Mouse (Mus musculus): ENCODE data around the gene Ace3. TPM values are rescaled to one million over a fixed set of nuclear protein-coding genes. Genes with fewer than 3 reads are reported as not detected.

The Ace3 gene
- polyA plus RNA-seq (2014; fragmentation: Nextera tagmentation; extraction: Ambion mirVana), result not detected in 2 replicates

DNA sequence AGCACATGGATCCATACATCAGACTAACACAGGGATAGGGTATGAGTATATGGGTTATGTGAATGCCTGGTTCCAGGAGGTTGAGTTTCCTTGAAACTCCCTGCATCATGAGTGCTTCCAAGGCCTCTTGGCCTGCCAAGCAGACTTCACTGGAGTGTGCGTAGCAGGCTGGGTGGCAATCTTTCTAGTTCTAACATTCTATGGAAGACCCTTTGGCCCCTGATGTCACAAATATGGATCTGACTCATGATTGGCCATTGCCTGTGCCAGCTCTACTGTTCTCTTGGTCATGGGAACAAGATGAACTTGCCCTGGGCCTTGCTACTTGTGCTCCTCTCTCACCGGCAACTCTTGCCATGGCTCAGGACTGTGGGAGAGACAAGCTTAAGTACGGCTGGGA is at the start of gene Ace3:
TSS of gene Ace3 (plus strand) at position 301 of the 400 bp plus-strand sequence.
- Histone ChIP-seq H3K36me3 (ENCODE audit: control insufficient read depth, insufficient read depth, low read length) (no peaks in the 10 kb centered on the region), H3K9me3 (ENCODE audit: control insufficient read depth, low read length) (no peaks in the 10 kb centered on the region), H3K9ac (ENCODE audit: low read depth, low read length) (no peak within 1 kb of the TSS), H3K4me3 (ENCODE audit: low read depth, low read length) (no peak within 1 kb of the TSS), H3K4me2 (ENCODE audit: low read depth, low read length) (no peak within 1 kb of the TSS), H3K27me3 (replicated peaks; ENCODE audit: control insufficient read depth, insufficient read depth, low read length) (no peaks in the 10 kb centered on the region), H3K27ac (replicated peaks; ENCODE audit: low read depth, low read length) (no peak within 1 kb of the TSS), H3K4me1 (ENCODE audit: control insufficient read depth, insufficient read depth, low read length) (no peaks in the 10 kb centered on the region)
- no peak for ATAC-seq (ENCODE audit: low read depth)
- 95% methylated on average over 3 of the region's 3 CpGs for WGBS
- DNase-seq (ENCODE audit: low spot score), result no peak

DNA sequence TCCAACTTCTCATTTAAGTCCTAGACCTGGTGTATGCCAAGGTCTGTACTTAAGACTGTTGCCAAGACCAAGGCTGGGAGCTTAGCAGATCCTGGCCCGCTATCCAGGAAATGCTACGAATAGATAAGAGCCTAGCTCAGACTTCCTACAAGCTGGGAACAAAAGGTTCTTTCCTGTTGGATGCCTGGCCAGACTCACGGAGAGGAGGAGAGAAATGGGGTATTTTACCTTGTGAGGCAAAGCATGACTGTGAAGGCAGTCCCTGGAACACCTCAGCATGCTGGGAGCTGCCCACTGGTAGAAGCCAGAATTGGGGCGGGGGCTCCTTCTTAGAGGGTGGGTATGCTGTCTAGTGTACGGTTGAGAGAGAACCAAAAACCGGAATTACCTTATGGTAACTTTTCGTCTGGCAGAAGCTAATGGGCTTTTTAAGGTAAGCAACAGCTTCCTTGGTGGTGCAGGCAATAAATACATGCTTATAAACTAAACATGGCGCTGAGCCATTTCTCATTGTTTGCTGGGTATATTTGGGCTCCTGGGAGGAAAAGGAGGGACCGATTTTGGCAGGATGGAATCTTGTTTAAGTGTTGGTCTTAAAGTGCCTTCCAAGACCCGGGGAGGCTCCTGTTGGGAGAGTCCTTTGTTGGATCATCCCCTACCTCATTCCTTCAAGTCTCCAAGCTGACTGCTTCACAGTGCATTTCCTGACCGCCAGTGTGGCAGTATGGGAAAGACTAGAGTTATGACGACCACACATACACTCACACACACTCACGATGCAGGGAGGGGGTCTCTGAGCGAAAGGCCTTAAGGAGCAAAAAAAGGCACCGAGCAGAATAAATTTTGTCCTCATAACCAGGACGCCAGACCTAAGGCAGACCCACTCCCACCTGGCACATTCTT is 49.5 kb upstream of the Ace3 start:
- peak; percentile 63 for DNase-seq (ENCODE audit: low spot score)
- peak overlapping the region; percentile 55 for H3K27ac ChIP-seq (replicated peaks; ENCODE audit: low read depth, low read length)
- peaks cover 6% of the 10 kb centered on the region; the same call in 1 of the 2 replicates for H3K4me1 ChIP-seq (ENCODE audit: control insufficient read depth, insufficient read depth, low read length)
- ATAC-seq (ENCODE audit: low read depth), result no peak
- 0 out of 2 replicates have a peak overlapping the region, but pooled peaks have one; percentile 25 for H3K9ac ChIP-seq (ENCODE audit: low read depth, low read length)
- H3K4me3 ChIP-seq (ENCODE audit: low read depth, low read length), result peak overlapping the region; percentile 60
- H3K9me3 ChIP-seq (ENCODE audit: control insufficient read depth, low read length), result no peaks in the 10 kb centered on the region
- no peaks in the 10 kb centered on the region for H3K36me3 ChIP-seq (ENCODE audit: control insufficient read depth, insufficient read depth, low read length)
- peaks cover 22% of the 10 kb centered on the region for H3K27me3 ChIP-seq (replicated peaks; ENCODE audit: control insufficient read depth, insufficient read depth, low read length)
- H3K4me2 ChIP-seq (ENCODE audit: low read depth, low read length), result peak overlapping the region; percentile 95
- 73% methylated on average over 16 of the region's 16 CpGs for WGBS

DNA sequence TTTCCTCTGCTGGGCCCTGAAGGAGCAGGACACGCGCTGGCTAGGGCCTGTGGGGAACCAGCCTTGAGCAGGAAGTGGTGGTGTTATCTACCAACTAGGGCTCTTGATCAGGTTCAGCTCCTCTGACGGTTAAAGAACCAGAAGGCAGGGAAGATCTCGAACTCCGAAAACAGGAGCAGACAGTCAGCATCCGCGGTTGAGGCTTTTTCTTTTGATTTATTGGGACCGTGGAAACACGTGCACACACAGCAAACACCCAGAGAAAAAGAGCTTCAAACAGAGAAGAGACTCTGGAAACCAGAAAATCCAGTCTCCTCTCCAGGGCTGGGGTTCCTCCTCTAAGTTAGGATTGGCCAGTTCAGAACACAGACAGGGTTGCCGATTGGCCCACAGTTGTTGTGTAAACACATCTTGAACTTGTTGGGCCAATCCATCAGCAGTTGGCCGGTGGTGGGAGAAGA is 47.8 kb upstream of the Ace3 start:
- 32% methylated on average over 11 of the region's 11 CpGs for WGBS
- Histone ChIP-seq H3K9ac (ENCODE audit: low read depth, low read length) (no peak overlapping the region), H3K9me3 (ENCODE audit: control insufficient read depth, low read length) (no peaks in the 10 kb centered on the region), H3K27ac (replicated peaks; ENCODE audit: low read depth, low read length) (peak overlapping the region; percentile 54; the same call in 1 of the 2 replicates), H3K36me3 (ENCODE audit: control insufficient read depth, insufficient read depth, low read length) (no peaks in the 10 kb centered on the region), H3K4me2 (ENCODE audit: low read depth, low read length) (no peak overlapping the region), H3K4me1 (ENCODE audit: control insufficient read depth, insufficient read depth, low read length) (peaks cover 9% of the 10 kb centered on the region; the same call in 1 of the 2 replicates), H3K4me3 (ENCODE audit: low read depth, low read length) (no peak overlapping the region), H3K27me3 (replicated peaks; ENCODE audit: control insufficient read depth, insufficient read depth, low read length) (peaks cover 22% of the 10 kb centered on the region)
- peak; percentile 42; the same call in 1 of the 2 replicates for ATAC-seq (ENCODE audit: low read depth)
- peak; percentile 80 for DNase-seq (ENCODE audit: low spot score)

DNA sequence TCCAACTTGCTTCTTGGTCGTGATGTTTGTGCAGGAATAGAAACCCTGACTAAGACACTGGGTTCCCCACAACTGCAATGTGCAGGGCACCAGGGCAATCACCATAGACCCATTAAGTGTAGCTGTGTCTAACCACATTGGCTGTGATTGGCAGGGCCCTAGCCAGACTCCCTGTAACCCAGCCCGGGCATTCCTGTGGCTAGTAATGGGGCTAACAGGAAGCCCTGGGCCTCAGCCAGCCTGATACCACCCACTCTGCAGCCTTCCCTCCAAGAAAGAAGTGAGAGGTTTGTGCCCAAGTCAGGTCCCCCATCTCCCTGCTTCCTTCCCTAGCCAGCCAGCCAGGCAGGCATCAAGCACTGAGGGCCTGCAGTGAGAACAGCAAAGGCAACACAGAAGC is 46.2 kb upstream of the Ace3 start:
- ATAC-seq (ENCODE audit: low read depth) (no peak), DNase-seq (ENCODE audit: low spot score) (peak; percentile 9)
- peaks cover 9% of the 10 kb centered on the region; the same call in 1 of the 2 replicates for H3K4me1 ChIP-seq (ENCODE audit: control insufficient read depth, insufficient read depth, low read length)
- H3K9ac ChIP-seq (ENCODE audit: low read depth, low read length), result no peak overlapping the region
- H3K9me3 ChIP-seq (ENCODE audit: control insufficient read depth, low read length), result no peaks in the 10 kb centered on the region
- H3K4me3 ChIP-seq (ENCODE audit: low read depth, low read length), result no peak overlapping the region
- H3K27ac ChIP-seq (replicated peaks; ENCODE audit: low read depth, low read length), result no peak overlapping the region
- no peaks in the 10 kb centered on the region for H3K36me3 ChIP-seq (ENCODE audit: control insufficient read depth, insufficient read depth, low read length)
- no peak overlapping the region for H3K4me2 ChIP-seq (ENCODE audit: low read depth, low read length)
- peaks cover 16% of the 10 kb centered on the region for H3K27me3 ChIP-seq (replicated peaks; ENCODE audit: control insufficient read depth, insufficient read depth, low read length)
- WGBS, result 61% methylated on average over 2 of the region's 2 CpGs

DNA sequence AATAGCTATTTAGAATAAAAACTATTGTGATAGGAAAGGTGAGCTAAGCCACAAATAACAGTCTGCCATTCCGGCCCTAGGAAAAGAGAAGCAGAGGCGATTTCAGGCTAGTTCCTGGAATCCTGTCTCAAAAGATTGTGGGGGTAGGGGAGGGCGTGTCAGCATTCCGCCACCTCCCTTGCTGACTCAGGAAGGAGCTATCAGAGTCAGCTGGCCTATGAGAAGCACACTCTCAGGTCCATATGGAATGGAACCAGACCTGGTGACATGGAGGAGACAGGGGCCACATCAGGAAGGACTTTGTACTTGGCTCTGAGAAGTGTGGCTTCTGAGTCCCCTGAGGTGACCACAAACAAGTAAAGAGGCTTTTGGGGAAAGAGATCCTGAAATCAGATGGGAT is 44.0 kb upstream of the Ace3 start:
- no peak for DNase-seq (ENCODE audit: low spot score)
- ATAC-seq (ENCODE audit: low read depth), result no peak
- no peaks in the 10 kb centered on the region for H3K27me3 ChIP-seq (replicated peaks; ENCODE audit: control insufficient read depth, insufficient read depth, low read length)
- no peak overlapping the region for H3K9ac ChIP-seq (ENCODE audit: low read depth, low read length)
- 62% methylated on average over 4 of the region's 4 CpGs for WGBS
- no peak overlapping the region for H3K4me3 ChIP-seq (ENCODE audit: low read depth, low read length)
- H3K36me3 ChIP-seq (ENCODE audit: control insufficient read depth, insufficient read depth, low read length), result no peaks in the 10 kb centered on the region
- no peaks in the 10 kb centered on the region for H3K9me3 ChIP-seq (ENCODE audit: control insufficient read depth, low read length)
- no peak overlapping the region for H3K27ac ChIP-seq (replicated peaks; ENCODE audit: low read depth, low read length)
- H3K4me1 ChIP-seq (ENCODE audit: control insufficient read depth, insufficient read depth, low read length), result peaks cover 2% of the 10 kb centered on the region; the same call in 1 of the 2 replicates
- H3K4me2 ChIP-seq (ENCODE audit: low read depth, low read length), result no peak overlapping the region

DNA sequence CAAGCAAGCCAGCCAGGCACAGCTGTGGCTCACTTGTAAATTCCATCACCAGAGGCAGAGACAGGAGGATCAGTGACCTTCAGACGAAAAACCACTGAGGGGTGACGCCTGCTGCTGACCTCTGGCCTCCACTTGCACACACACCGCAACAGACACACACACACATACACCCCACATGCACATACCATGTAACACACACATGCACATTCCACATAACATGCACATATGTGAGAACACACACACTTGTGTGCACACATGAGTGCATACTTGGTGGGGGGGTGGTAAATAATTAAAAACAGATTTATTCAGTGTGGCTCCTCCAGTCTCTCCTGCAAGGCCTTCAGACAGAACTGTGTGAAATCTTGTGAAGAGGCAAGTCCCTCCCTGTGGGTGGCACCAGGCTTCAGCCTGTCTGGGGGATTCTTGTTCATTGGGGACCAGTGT is 42.9 kb upstream of the Ace3 start:
- H3K9me3 ChIP-seq (ENCODE audit: control insufficient read depth, low read length), result no peaks in the 10 kb centered on the region
- H3K4me2 ChIP-seq (ENCODE audit: low read depth, low read length), result no peak overlapping the region
- no peaks in the 10 kb centered on the region for H3K27me3 ChIP-seq (replicated peaks; ENCODE audit: control insufficient read depth, insufficient read depth, low read length)
- no peak overlapping the region for H3K27ac ChIP-seq (replicated peaks; ENCODE audit: low read depth, low read length)
- no peak overlapping the region for H3K4me3 ChIP-seq (ENCODE audit: low read depth, low read length)
- 19% methylated on average over 3 of the region's 3 CpGs for WGBS
- DNase-seq (ENCODE audit: low spot score) (peak; percentile 10), ATAC-seq (ENCODE audit: low read depth) (no peak)
- H3K4me1 ChIP-seq (ENCODE audit: control insufficient read depth, insufficient read depth, low read length), result peaks cover 2% of the 10 kb centered on the region; the same call in 1 of the 2 replicates
- no peak overlapping the region for H3K9ac ChIP-seq (ENCODE audit: low read depth, low read length)
- H3K36me3 ChIP-seq (ENCODE audit: control insufficient read depth, insufficient read depth, low read length), result no peaks in the 10 kb centered on the region

DNA sequence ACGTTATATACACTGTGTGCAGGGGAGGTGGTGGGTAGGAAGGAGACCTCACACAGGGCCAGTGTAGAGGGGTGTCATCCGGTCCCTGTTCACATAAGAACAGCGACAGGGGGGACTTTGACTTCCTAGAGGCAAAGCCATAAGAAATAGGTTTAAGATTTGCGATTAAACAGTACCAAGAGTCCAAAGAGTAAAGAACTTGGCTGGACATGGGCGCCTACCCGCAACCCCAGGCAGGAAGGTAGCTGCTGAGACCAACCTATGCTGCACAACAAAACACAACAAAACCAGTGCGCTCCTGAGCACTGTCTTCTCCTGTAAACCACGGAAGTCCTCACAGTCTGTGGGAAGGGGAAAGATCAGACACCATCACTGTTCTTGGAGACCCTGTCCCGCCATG is 42.4 kb upstream of the Ace3 start:
- Histone ChIP-seq H3K27me3 (replicated peaks; ENCODE audit: control insufficient read depth, insufficient read depth, low read length) (no peaks in the 10 kb centered on the region), H3K4me3 (ENCODE audit: low read depth, low read length) (no peak overlapping the region), H3K9me3 (ENCODE audit: control insufficient read depth, low read length) (no peaks in the 10 kb centered on the region), H3K36me3 (ENCODE audit: control insufficient read depth, insufficient read depth, low read length) (no peaks in the 10 kb centered on the region), H3K9ac (ENCODE audit: low read depth, low read length) (no peak overlapping the region), H3K4me1 (ENCODE audit: control insufficient read depth, insufficient read depth, low read length) (peaks cover 2% of the 10 kb centered on the region; the same call in 1 of the 2 replicates), H3K4me2 (ENCODE audit: low read depth, low read length) (no peak overlapping the region), H3K27ac (replicated peaks; ENCODE audit: low read depth, low read length) (no peak overlapping the region)
- DNase-seq (ENCODE audit: low spot score) (no peak), ATAC-seq (ENCODE audit: low read depth) (no peak)
- 83% methylated on average over 9 of the region's 9 CpGs for WGBS

DNA sequence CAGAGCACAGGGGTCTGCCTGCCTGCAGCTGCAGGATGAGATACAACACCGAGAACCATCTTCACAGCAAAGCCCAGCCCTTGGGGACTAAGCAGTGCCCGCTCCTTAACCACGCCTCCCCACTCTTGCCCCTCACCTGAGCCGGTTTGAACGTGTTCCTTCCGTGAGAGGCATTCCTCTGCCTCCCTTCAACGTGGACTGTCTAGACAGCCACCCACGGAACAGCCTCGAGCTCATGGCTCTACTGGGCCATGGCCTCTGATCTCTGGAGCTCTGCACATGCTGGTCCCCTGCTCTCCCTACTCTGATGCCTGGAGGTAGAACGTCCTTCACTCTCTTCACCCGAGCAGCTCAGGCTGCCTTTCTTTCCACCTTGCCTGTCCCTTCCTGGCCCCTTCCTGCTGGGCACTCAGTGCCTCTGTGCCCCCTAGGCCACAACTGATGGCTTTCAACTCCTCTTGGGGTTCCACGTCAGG is 41.5 kb upstream of the Ace3 start, which contains the start of gene Cyb561:
TSS of gene Cyb561 (minus strand) at position 426 of the 476 bp plus-strand sequence.
- Histone ChIP-seq H3K27ac (replicated peaks; ENCODE audit: low read depth, low read length) (no peak within 1 kb of the TSS), H3K9ac (ENCODE audit: low read depth, low read length) (no peak within 1 kb of the TSS), H3K4me2 (ENCODE audit: low read depth, low read length) (no peak within 1 kb of the TSS), H3K9me3 (ENCODE audit: control insufficient read depth, low read length) (no peaks in the 10 kb centered on the region), H3K36me3 (ENCODE audit: control insufficient read depth, insufficient read depth, low read length) (no peaks in the 10 kb centered on the region), H3K27me3 (replicated peaks; ENCODE audit: control insufficient read depth, insufficient read depth, low read length) (no peaks in the 10 kb centered on the region), H3K4me1 (ENCODE audit: control insufficient read depth, insufficient read depth, low read length) (peaks cover 2% of the 10 kb centered on the region; the same call in 1 of the 2 replicates), H3K4me3 (ENCODE audit: low read depth, low read length) (no peak within 1 kb of the TSS)
- WGBS, result 72% methylated on average over 12 of the region's 12 CpGs
- DNase-seq (ENCODE audit: low spot score) (peak; percentile 11), ATAC-seq (ENCODE audit: low read depth) (no peak)

Data from embryonic facial prominence, embryonic 14.5 days (tissue).